Comparison of ENCODE assay signal across 8 mouse cellular contexts in the genomic region with DNA sequence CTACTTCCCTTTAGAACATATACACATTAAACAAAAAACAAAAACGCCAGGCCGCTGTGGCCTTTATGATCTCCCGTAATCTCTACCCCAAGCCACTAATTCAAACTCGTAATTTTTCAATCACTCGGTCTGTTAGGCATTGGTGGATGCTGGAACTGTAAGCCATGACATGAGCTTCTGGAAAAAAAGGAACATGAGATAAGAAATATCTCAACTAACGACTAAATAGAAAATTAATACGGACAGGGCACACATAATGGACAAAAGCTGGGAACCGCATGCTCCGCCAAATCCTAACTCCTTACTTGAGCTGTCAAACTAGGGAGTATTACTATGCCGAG. TPM values are rescaled to one million over a fixed set of nuclear protein-coding genes. Genes with fewer than 3 reads are reported as not detected.
DNase-seq lines count a peak whose midpoint lies in the region; ATAC-seq and TF ChIP-seq lines count a peak whose summit lies in the region.

No protein-coding gene starts in this region.

- no peaks in the 10 kb centered on the region for H3K4me1 ChIP-seq in heart, postnatal 0 days (ENCODE audit: control insufficient read depth, insufficient read depth)
- peaks cover 0 to 6% of the 10 kb centered on the region in 2 experiments; a peak in 2 of 4 replicates for H3K4me1 ChIP-seq in MEL (ENCODE audit: control insufficient read depth in 1 of 2, insufficient read depth in 2 of 2, low read length in 2 of 2)
- H3K4me1 ChIP-seq in forebrain, postnatal 0 days (ENCODE audit: insufficient read depth), result no peaks in the 10 kb centered on the region

- H3K79me2 ChIP-seq in MEL (ENCODE audit: control insufficient read depth, insufficient read depth, low read length, poor library complexity) (peaks cover 39% of the 10 kb centered on the region), macrophage (ENCODE audit: inconsistent target) (peaks cover 44% of the 10 kb centered on the region)

- peak overlapping the region; percentile 72 for H3K4me3 ChIP-seq in heart, postnatal 0 days (ENCODE audit: low read depth, low read length)
- H3K4me3 ChIP-seq in MEL (ENCODE audit: control insufficient read depth in 1 of 2, insufficient read depth in 1 of 2, low read depth in 2 of 2, low read length in 2 of 2), result peak overlapping the region; percentile 17 to 97
- peak overlapping the region; percentile 56 for H3K4me3 ChIP-seq in forebrain, postnatal 0 days (ENCODE audit: low read depth, low read length)
- peak overlapping the region; percentile 66; the same call in 1 of the 2 replicates for H3K4me3 ChIP-seq in macrophage (ENCODE audit: inconsistent target)

- no peak for DNase-seq in heart, postnatal 0 days (ENCODE audit: low spot score)
- no peak for DNase-seq in heart, adult 9 months (ENCODE audit: low spot score in 2 of 2)
- DNase-seq in MEL (ENCODE audit: low read depth, low spot score), result no peak
- DNase-seq in forebrain, postnatal 0 days, result no peak
- no peak for DNase-seq in urinary bladder, postnatal 25 days (ENCODE audit: low spot score)
- DNase-seq in embryo, embryonic 11 days, result no peak
- no peak for DNase-seq in left cerebral cortex, adult 18-20 months (ENCODE audit: low spot score in 2 of 2)

- H3K9ac ChIP-seq in heart, postnatal 0 days (replicated peaks; ENCODE audit: low read depth, low read length), result no peak overlapping the region
- peak overlapping the region; percentile 87 for H3K9ac ChIP-seq in MEL (ENCODE audit: control insufficient read depth, low read depth, low read length, poor library complexity, severe bottlenecking)
- peak overlapping the region; percentile 65 for H3K9ac ChIP-seq in forebrain, postnatal 0 days

- TF ChIP-seq RAD21 in MEL (IDR thresholded peaks at IDR 0.05; ENCODE audit: low read depth, low read length), result no peak

- no peak for TF ChIP-seq CTCF in heart, postnatal 0 days (IDR thresholded peaks at IDR 0.05; ENCODE audit: low read depth)
- no peak for TF ChIP-seq CTCF in MEL (IDR thresholded peaks at IDR 0.05 in 2 of 3, conservative IDR thresholded peaks at IDR 0.05 in 1 of 3; ENCODE audit: control insufficient read depth in 1 of 3, insufficient read depth in 1 of 3, low read depth in 2 of 3, low read length in 3 of 3, poor library complexity in 1 of 3, severe bottlenecking in 1 of 3)
- TF ChIP-seq CTCF in forebrain, postnatal 0 days (IDR thresholded peaks at IDR 0.05; ENCODE audit: low read depth), result no peak

- peak overlapping the region; percentile 71 for H3K27ac ChIP-seq in heart, postnatal 0 days (ENCODE audit: low read depth)
- peak overlapping the region; percentile 100 for H3K27ac ChIP-seq in MEL (ENCODE audit: control insufficient read depth, low read depth, low read length)
- peak overlapping the region; percentile 85 for H3K27ac ChIP-seq in forebrain, postnatal 0 days (ENCODE audit: low read depth, low read length)
- peak overlapping the region; percentile 38 for H3K27ac ChIP-seq in macrophage

- TF ChIP-seq EP300 in heart, postnatal 0 days (IDR thresholded peaks at IDR 0.05; ENCODE audit: low read depth), result no peak
- TF ChIP-seq EP300 in MEL (IDR thresholded peaks at IDR 0.05; ENCODE audit: low read depth in 1 of 2, low read length in 2 of 2), result 0 out of 4 replicates have a peak, but pooled peaks of 1 of the 2 experiments have one; percentile 16

- no peaks in the 10 kb centered on the region for H3K9me3 ChIP-seq in heart, postnatal 0 days (replicated peaks; ENCODE audit: control insufficient read depth, low read length)
- no peaks in the 10 kb centered on the region for H3K9me3 ChIP-seq in MEL (replicated peaks; ENCODE audit: insufficient read depth, low read length)
- H3K9me3 ChIP-seq in forebrain, postnatal 0 days (ENCODE audit: low read length), result no peaks in the 10 kb centered on the region

- no peak for ATAC-seq in heart, postnatal 0 days (ENCODE audit: insufficient read depth, low read depth)
- ATAC-seq in forebrain, postnatal 0 days, result peak; percentile 30

- H3K27me3 ChIP-seq in heart, postnatal 0 days (ENCODE audit: control insufficient read depth, insufficient read depth, low read length), result no peaks in the 10 kb centered on the region
- H3K27me3 ChIP-seq in MEL (ENCODE audit: control insufficient read depth in 1 of 2, insufficient read depth in 2 of 2, low read length in 2 of 2), result no peaks in the 10 kb centered on the region
- H3K27me3 ChIP-seq in forebrain, postnatal 0 days (ENCODE audit: insufficient read depth, low read length), result no peaks in the 10 kb centered on the region

- peak overlapping the region; percentile 48 for H3K4me2 ChIP-seq in heart, postnatal 0 days (ENCODE audit: low read depth, low read length)
- H3K4me2 ChIP-seq in forebrain, postnatal 0 days (ENCODE audit: low read depth), result peak overlapping the region; percentile 35

- no peaks in the 10 kb centered on the region for H3K36me3 ChIP-seq in heart, postnatal 0 days (replicated peaks; ENCODE audit: control insufficient read depth, insufficient read depth, low read length)
- H3K36me3 ChIP-seq in MEL (ENCODE audit: control insufficient read depth in 1 of 2, insufficient read depth in 2 of 2, low read length in 2 of 2), result peaks cover 0 to 8% of the 10 kb centered on the region in 2 experiments; a peak in 3 of 4 replicates
- H3K36me3 ChIP-seq in forebrain, postnatal 0 days (ENCODE audit: insufficient read depth), result no peaks in the 10 kb centered on the region
- H3K36me3 ChIP-seq in macrophage (ENCODE audit: inconsistent target), result no peaks in the 10 kb centered on the region

- 34% methylated on average over 10 of the region's 10 CpGs for WGBS in heart, postnatal 0 days
- WGBS in forebrain, postnatal 0 days, result 53% methylated on average over 10 of the region's 10 CpGs
- WGBS in macrophage (ENCODE audit: missing documents), result 52% methylated on average over 10 of the region's 10 CpGs

- TF ChIP-seq POLR2A in MEL (IDR thresholded peaks at IDR 0.05; ENCODE audit: control insufficient read depth in 1 of 2, insufficient read depth in 1 of 2, low read depth in 1 of 2, low read length in 2 of 2, poor library complexity in 1 of 2), result peak in 1 of 2 experiments; percentile 82; a peak in 1 of 4 replicates

TF ChIP-seq in MEL, 35 proteins besides CTCF, POLR2A, EP300 and RAD21:
- TF ChIP-seq ETS1 (IDR thresholded peaks at IDR 0.05; ENCODE audit: low read depth, low read length) (no peak), TBP (IDR thresholded peaks at IDR 0.05; ENCODE audit: low read depth, low read length) (no peak), ZC3H11A (IDR thresholded peaks at IDR 0.05; ENCODE audit: low read depth, low read length) (no peak), SIN3A (IDR thresholded peaks at IDR 0.05; ENCODE audit: low read length) (0 out of 2 replicates have a peak, but pooled peaks have one; percentile 7), GATA1 (IDR thresholded peaks at IDR 0.05; ENCODE audit: low read depth, low read length) (peak; percentile 18; the same call in 1 of the 2 replicates), CHD1 (IDR thresholded peaks at IDR 0.05; ENCODE audit: low read depth, low read length) (no peak), JUND (IDR thresholded peaks at IDR 0.05; ENCODE audit: low read depth, low read length) (no peak), POLR2AphosphoS2 (IDR thresholded peaks at IDR 0.05; ENCODE audit: low read length) (no peak), NELFE (IDR thresholded peaks at IDR 0.05; ENCODE audit: low read depth, low read length) (no peak), MAX (IDR thresholded peaks at IDR 0.05; ENCODE audit: low read length) (no peak)

RNA-seq across cellular contexts. Expression of a gene that starts 8.4 kb away (rescaled TPM):
- 28.6 and 70.3 TPM in 2 replicates for total RNA-seq in heart, postnatal 0 days (2014; rRNA removed; ENCODE audit: low replicate concordance)
- polyA plus RNA-seq in heart, postnatal 0 days (2015; fragmentation: Nextera tagmentation; extraction: Ambion mirVana), result 36.9 and 38.8 TPM in 2 replicates
- total RNA-seq in MEL (2012; rRNA removed), result 24.2 and 24.4 TPM in 2 replicates
- polyA plus RNA-seq in MEL (2012; ENCODE audit: insufficient read depth in 1 of 2, insufficient read length in 2 of 2, low read depth in 1 of 2, low replicate concordance in 2 of 2, missing spikeins in 1 of 2), result 100 to 1,000 TPM in 1 of 2 experiments, 10 to 100 TPM in 1; 43.0 to 574 TPM
- total RNA-seq in forebrain, postnatal 0 days (2014; rRNA removed), result 41.2 and 52.4 TPM in 2 replicates
- 45.8 and 66.6 TPM in 2 replicates for polyA plus RNA-seq in forebrain, postnatal 0 days (2015; fragmentation: Nextera tagmentation; extraction: Ambion mirVana)
- 100 to 1,000 TPM; 307 to 465 (median 376) TPM for total RNA-seq in macrophage (2018; cell fraction: chromatin; rRNA removed)
- total RNA-seq in macrophage (2018; cell fraction: cytosol; rRNA removed), result 10 to 100 TPM; 22.2 to 49.6 (median 34.2) TPM
- 100 to 1,000 TPM; 110 to 252 (median 197) TPM for total RNA-seq in macrophage (2018; cell fraction: nucleus; rRNA removed)
- polyA plus RNA-seq in macrophage (2018), result 25.9 to 42.5 TPM (median 37.3 TPM) in 3 replicates
- 10 to 100 TPM; 35.7 to 56.8 TPM for total RNA-seq in left cerebral cortex, adult 18-20 months (2021)

Comparison
In these comparisons a context has a peak if more than half of its experiments do, and no peak if none do; other contexts are left out.
1. H3K27ac ChIP-seq: peak in every context shown above with its lines; median percentile 100 in MEL; 85 in forebrain, postnatal 0 days; 71 in heart, postnatal 0 days; 38 in macrophage.